Mouse (Mus musculus) megakaryocyte progenitor cell, adult 5-6 weeks (primary cell): ENCODE data around the gene Arpc1a. TPM values are rescaled to one million over a fixed set of nuclear protein-coding genes. Genes with fewer than 3 reads are reported as not detected.
"Not testable (repeated sequence)": the region's sequence is repeated elsewhere in the genome, so short reads cannot be mapped to it uniquely, and the experiment has no call there.

ENCODE experiments used
- ATAC-seq: replicated peaks from 2 replicates; pipeline ENCODE4 v1.8.0; 2016; ENCODE audit warnings: mild to moderate bottlenecking, moderate TSS enrichment, inconsistent platforms; ENCODE audit not compliant: poor library complexity
- total RNA-seq, 2 experiments: library from RNA; stranded (forward) in 1 of 2; stranded (reverse) in 1 of 2; fragments of 157-497, 149-512 nt in 1 of 2; fragments of 200-1000 nt in 1 of 2; gene quantifications; 2 replicates each; pipeline versions ENCODE4 v1.2.3 to v1.2.4; 2015 to 2017

Gene Arpc1a
- total RNA-seq, 2 experiments from 2014 or later = 47.7 to 79.9 TPM

DNA sequence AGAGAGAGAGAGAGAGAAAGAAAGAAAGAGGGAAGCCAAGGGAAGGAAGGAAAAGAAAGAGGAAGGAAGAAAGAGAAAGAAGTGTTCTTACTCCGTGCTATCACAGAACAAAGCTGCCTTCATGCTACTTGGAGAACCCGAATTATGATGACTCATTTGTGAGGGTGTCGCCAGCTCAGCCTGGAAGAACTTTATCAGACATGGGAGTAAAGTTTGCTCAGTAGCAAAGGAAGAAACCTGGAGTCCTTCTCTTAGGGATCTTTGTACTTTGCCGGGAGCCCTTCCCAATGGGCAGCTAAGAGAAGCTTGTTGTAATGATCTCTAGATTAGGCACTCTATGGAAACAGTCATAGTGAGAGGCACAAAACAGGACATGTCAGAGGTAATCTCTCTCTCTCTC lies 19.1 kb downstream of the Arpc1a start:
- ATAC-seq = 0 out of 2 replicates have a peak, but pooled peaks have one; percentile 29

GRCm38 (mm10) chr5:145104328-145104727 lies 20.7 kb downstream of the Arpc1a start:
- no peak for ATAC-seq

DNA sequence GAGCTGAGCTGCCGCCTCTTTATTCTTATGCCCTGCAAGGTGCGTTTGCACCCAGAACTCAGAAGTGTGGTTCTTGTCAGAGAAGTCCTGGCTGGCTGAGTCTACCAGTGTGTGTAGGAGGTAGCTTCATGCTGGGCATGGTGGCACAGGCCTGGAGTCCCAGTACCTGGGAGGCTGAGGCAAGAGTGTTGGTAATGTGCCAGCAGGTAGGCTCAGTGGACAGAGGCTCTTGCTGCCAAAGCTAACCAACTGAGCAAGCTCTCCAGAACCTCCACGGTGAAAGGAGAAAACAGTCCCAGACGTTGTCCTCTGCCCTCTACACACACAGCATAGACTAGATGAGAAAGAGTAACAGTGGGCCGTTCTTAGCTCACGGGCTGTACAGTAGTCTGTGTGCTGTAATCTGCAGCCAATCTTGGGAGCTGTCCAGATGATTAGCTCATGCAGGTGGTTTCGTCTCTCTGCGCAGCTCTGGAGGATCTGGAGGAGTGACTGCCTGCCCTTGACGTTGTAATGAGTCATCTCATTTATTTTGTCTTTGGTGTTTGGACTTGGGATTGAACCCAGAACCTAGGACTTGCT lies 22.2 kb downstream of the Arpc1a start:
- no peak for ATAC-seq

GRCm38 (mm10) chr5:145110401-145110800 lies 26.8 kb downstream of the Arpc1a start:
- no peak for ATAC-seq

- ATAC-seq = no peak
Observed at GRCm38 (mm10) chr5:145112566-145112965, 28.9 kb downstream of the Arpc1a start.

DNA sequence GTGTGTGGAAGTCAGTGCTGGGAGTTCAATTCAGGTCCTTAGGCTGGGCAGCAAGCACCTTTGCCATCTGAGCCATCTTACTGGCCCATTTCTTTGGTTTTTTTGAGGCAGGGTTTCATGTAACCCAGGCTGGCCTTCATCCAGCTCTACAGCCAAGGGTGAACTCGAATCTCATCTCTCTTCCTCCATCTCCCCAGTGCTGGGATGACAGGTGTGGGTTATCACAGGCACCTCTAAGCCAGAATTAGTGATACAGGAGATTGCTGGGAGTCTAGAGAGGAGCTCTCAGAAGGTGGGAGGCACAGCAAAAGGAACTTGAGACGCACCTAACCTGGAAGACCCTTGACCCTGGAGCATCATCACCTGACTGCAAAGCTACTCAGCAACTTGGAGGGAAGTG lies 29.8 kb downstream of the Arpc1a start:
- ATAC-seq = no peak

DNA sequence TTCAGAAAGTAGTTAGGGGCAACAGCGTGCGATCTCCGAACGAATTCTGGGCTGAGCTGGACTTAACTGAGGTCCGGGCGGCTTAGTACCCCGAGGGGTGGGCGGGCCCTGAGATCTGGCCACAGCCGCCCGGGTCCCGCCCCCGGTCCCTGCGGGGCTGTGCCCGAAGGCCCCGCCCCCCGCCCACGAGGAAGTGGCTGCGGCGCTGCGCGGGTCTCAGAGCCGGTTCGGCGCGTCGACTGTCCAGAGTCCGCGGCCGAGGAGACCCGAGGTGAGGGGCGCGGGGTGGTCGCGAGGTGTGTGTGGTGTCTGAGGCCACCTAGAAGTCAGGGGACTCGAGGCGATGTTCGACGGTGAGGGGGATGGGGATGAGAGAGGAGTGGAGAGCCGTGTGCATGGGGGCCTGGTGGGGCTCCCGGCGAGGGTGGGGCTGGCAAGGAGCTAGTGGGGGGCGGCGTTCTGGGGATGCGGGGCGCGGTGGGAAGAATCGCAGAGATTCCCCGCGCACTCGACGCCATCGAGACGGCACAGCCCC lies 30.5 kb downstream of the Arpc1a start, which contains the start of gene Arpc1b:
Gene Arpc1b (plus strand): TSS at position 145 of the 535 bp plus-strand sequence.
- ATAC-seq = peak; percentile 47

DNA sequence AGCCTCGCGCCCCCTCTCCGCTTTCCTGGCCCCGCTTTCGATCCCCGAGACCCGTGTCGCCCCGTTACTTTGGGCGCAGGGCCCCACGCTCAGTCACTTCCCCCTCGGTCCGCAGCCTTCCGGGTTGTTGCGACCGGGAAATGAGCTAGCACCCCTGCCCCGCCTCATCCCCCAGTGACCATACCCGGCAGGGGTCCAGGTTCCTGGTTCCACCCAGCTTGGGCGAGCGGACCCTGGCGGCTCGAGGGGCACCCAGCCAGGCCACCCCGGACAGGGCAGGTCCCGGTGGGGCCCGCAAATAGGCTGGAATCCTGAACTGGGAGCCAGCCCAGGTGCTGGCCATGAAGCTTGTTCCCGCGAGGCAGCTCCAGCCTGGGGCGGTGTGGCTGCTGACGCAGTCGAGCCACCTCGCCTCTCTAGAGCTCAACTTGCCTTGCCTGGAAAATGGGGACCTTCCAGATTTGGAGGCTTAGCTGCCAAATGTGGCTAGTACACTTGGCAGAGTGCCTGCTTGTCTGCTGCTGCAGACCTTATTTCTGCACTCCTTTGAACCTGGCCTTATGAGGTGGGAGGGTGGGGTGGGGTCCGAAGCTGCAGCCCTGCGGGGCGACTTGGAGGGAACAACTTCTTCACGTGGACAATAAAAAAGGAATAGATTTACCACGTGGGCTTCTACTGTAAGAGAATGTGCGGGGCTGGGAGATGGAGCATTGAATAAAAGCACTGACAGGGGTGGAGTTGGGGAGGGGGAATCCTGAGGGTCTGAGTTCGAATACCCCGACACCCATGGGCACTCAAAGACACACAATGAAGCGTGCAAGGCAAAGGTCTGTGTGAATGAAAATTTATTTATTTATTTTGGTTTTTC lies 31.2 kb downstream of the Arpc1a start:
- ATAC-seq = peak; percentile 55

- no peak for ATAC-seq
Observed at GRCm38 (mm10) chr5:145115736-145116135, 32.1 kb downstream of the Arpc1a start.

DNA sequence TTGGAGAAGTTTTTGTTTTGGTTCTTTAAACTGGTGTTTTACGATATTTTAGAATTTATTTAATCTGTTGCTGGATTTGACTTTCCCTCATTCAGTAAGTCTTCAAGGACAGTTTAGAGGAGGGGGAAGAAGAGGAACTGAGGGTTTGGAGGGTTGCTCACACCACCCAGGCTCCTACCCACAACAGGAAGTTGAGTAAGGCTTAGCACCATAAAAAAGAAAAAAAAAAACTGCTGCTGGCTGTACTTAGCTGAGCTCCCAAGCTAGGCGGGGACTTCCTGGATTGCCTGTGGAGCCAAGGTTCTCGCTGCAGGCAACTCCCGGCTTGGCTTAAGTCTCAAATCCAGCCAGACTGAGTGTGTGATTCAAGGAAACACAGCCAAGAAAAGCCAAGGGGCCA lies 32.7 kb downstream of the Arpc1a start:
- peak; percentile 56 for ATAC-seq

- peak; percentile 39 for ATAC-seq
Observed at GRCm38 (mm10) chr5:145116916-145117315, 33.3 kb downstream of the Arpc1a start.

DNA sequence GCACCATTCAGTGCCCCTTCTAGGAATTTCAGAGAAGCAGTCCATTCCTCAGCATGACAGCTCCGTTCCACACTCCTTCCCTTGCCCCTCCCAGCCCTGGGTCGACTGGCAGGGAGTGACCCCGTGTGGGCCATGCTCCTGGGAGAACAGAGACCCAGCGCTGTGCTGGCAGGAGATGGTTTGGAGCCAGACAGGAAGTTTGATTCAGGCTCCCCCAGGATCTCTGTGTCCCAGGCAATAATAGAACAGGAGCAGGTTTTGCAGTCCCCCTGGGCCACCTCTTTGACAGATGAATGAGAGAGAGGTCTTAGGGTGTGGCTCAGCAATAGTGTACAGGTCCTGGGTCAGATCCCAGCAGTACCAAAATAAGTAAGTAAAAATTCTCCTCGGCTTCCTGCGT lies 34.4 kb downstream of the Arpc1a start:
- no peak for ATAC-seq

DNA sequence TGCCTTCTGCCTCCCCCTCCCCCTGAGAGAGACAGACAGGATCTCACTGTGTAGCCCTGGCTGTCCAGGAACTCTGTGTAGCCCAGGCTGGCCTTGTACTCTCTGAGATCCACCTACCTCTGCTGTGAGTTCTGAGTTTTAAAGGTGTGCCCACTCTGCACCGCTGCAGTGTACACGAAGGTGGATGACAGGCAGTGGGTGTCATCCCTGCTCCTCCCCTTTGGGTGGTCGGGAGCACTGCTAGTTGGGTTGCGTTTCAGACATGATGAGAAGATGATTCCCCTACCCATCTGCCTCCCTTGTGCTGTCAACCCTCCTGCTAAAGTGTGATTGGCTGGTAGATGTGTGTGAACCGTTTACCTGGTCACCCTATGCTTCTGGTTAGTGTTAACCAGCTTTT lies 34.8 kb downstream of the Arpc1a start:
- no peak for ATAC-seq

DNA sequence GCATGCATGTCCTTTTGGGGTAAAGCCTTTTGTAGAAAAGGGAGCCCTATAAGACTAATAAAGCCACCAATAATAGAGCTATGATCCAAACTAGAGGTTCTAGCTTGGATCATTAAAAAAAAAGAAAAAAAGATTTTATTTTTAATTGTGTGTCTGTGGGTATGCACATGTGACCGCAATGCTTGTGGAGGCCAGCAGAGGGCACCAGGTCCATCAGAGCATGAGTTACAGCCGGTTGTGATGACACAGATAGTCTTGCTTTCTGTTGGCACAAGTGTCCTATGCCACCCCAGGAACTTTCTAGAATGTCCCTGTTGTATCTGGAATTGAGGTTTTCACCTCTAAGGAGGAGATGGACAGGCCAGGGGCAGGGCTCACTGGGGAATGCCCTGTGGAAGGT lies 35.8 kb downstream of the Arpc1a start:
- ATAC-seq = peak; percentile 38

GRCm38 (mm10) chr5:145120921-145121320 lies 37.3 kb downstream of the Arpc1a start:
- ATAC-seq = no peak

GRCm38 (mm10) chr5:145123396-145123795 lies 39.8 kb downstream of the Arpc1a start:
- ATAC-seq = no peak

DNA sequence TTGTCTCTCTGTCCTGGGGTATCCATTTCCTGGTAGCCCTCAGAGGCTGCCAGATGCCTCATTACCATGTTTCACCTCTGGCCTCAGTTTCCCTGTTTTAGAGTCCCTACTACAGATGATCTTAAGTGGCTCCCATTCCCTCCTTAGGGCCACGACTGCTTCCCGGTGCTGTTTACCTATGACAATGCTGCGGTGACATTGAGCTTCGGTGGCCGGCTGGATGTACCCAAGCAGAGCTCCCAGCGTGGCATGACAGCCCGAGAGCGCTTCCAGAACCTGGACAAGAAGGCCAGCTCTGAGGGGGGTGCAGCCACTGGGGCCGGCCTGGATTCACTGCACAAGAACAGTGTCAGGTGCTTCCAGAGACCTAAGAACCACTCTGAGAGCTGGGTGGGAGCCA lies 43.0 kb downstream of the Arpc1a start:
- no peak for ATAC-seq

GRCm38 (mm10) chr5:145129124-145129523 lies 45.5 kb downstream of the Arpc1a start:
- no peak for ATAC-seq

DNA sequence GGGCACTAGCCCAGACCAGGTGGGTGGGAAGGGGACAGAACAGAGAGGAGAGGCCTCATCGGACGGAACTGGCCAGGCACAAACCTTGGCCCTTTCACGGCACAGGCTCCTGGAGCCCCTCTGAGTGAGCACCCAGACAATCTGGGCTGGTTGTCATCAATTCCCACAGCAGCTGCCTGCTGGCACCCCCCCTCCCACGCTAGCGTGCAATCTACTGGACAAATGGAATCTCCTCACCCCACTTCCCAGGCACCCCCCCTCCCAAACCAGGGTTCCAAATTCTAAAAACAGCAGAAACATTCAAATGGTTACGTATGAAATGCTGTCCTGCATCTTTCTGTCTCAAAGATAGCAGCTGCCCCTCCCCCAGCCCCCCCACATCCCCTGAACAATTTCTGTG lies 46.1 kb downstream of the Arpc1a start:
- ATAC-seq = not testable (repeated sequence)

- no peak for ATAC-seq
Observed at GRCm38 (mm10) chr5:145130191-145130590, 46.6 kb downstream of the Arpc1a start.

GRCm38 (mm10) chr5:145130995-145131394 lies 47.4 kb downstream of the Arpc1a start:
- peak; percentile 24 for ATAC-seq

DNA sequence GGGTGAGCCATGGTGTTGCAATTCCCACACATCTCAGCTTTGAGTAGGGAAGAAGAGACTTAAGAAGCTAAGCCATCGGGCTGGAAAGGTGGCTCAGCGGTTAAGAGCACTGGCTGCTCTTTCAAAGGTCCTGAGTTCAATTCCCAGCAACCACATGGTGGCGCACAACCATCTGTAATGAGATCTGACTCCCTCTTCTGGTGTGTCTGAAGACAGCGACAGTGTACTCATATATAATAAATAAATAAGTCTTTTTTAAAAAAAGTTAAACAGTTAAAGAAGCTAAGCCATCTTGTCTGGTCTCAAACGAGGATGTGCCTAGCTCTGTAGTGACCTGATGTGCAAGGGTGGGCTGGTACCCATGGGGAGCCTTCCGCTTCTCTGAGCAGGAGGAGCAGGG lies 49.6 kb downstream of the Arpc1a start:
- ATAC-seq = not testable (repeated sequence)
